Mouse (Mus musculus) liver, adult 2 months (tissue): Measurements from ENCODE around the gene Ly6f. TPM values are rescaled to one million over a fixed set of nuclear protein-coding genes. Genes with fewer than 3 reads are reported as not detected.

Source experiments
- DNase-seq: peaks from one replicate; pipeline ENCODE4 v3.0.0-alpha.2; 2011; ENCODE audit warnings: low read depth, low spot score; ENCODE audit errors: extremely low read depth
- H3K27ac ChIP-seq: fragments of 200-500 bp; replicated peaks from 2 replicates; pipeline ENCODE4 v1.5.1; 2012; ENCODE audit warnings: low read depth, mild to moderate bottlenecking, control low read depth, inconsistent platforms, low read length; ENCODE audit not compliant: insufficient read depth
- H3K27me3 ChIP-seq: fragments of 200-500 bp; 2 replicates; pipeline ENCODE4 v1.6.1; 2012; ENCODE audit warnings: mild to moderate bottlenecking, moderate library complexity, low read length, inconsistent platforms; ENCODE audit not compliant: control insufficient read depth, insufficient read depth
- H3K36me3 ChIP-seq: fragments of 200-500 bp; 2 replicates; pipeline ENCODE4 v1.6.1; 2012; ENCODE audit warnings: low read length, inconsistent platforms; ENCODE audit not compliant: control insufficient read depth, insufficient read depth
- H3K4me1 ChIP-seq: fragments of 200-500 bp; 2 replicates; pipeline ENCODE4 v1.6.1; 2011; ENCODE audit warnings: low read length; ENCODE audit not compliant: control insufficient read depth, insufficient read depth
- H3K4me3 ChIP-seq: fragments of 200-500 bp; 2 replicates; pipeline ENCODE4 v1.5.1; 2011; ENCODE audit warnings: low read depth, mild to moderate bottlenecking, control low read depth, low read length, moderate library complexity; ENCODE audit not compliant: insufficient read depth
- H3K79me2 ChIP-seq: fragments of 200-500 bp; 2 replicates; pipeline ENCODE4 v1.6.1; 2012; ENCODE audit warnings: inconsistent platforms, mild to moderate bottlenecking, low read length, moderate library complexity; ENCODE audit not compliant: control insufficient read depth, insufficient read depth
- H3K9ac ChIP-seq: fragments of 200-500 bp; 2 replicates; pipeline ENCODE4 v1.6.1; 2012; ENCODE audit warnings: low read depth, mild to moderate bottlenecking, control low read depth, inconsistent platforms, low read length
- CTCF ChIP-seq: fragments of 200-500 bp; IDR thresholded peaks from 2 replicates; pipeline ENCODE4 v1.5.1; 2011; ENCODE audit warnings: low read depth, low read length, control low read depth
- POLR2A ChIP-seq: fragments of 200-500 bp; IDR thresholded peaks from 2 replicates; pipeline ENCODE4 v1.6.1; 2011; ENCODE audit warnings: low read length, control low read depth; ENCODE audit not compliant: insufficient read depth; ENCODE audit errors: extremely low read depth
- WGBS: fragments of 180-500 bp; shearing (Covaris S2); methylation state at CpG from one replicate; pipeline ENCODE4 v1.1.7; 2018; 5-methylcytosine and 5-hydroxymethylcytosine counted together
- polyA plus RNA-seq: library from polyadenylated mRNA; depleted of rRNA; stranded (reverse); fragments of >200 nt; gene quantifications from 2 replicates; pipeline ENCODE4 v1.2.3, GENCODE M21; 2012; rRNA removed
- total RNA-seq: library from RNA; depleted of rRNA; stranded (reverse); fragments of >200 nt; gene quantifications from 2 replicates; pipeline ENCODE4 v1.2.3, GENCODE M21; 2014; rRNA removed

Gene Ly6f
- total RNA-seq, result 0.65 TPM in 1 of 2 replicates, not detected in the other
- polyA plus RNA-seq, result 0.15 and 0.40 TPM in 2 replicates

DNA sequence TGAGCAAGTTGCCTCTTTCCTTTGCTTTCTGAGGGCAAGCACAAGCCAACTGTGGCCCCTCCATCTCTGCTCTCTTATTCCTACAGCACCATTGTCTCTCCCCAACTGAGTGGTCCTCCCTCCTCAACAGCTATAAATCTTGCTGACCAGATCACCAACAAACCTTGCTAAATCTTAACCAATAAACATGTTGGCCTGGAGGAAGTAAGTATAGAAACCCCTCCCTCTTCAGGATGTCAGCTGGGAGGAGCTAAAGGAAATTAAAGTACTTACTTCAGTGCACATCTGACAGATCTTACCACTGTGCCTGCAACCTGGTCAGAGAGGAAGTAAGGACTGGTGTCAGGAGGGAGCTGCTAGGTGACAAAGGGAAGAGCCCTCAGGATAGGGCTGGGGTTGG, at the start of gene Ly6f:
Ly6f (plus strand) TSS at position 301 of the 400 bp plus-strand sequence.
- no peak for TF ChIP-seq CTCF
- no peak for TF ChIP-seq POLR2A
- peaks cover 13% of the 10 kb centered on the region for H3K4me1 ChIP-seq
- H3K27ac ChIP-seq, result no peak within 1 kb of the TSS
- no peak for DNase-seq
- no peaks in the 10 kb centered on the region for H3K79me2 ChIP-seq
- H3K36me3 ChIP-seq, result no peaks in the 10 kb centered on the region
- H3K4me3 ChIP-seq, result no peak within 1 kb of the TSS
- H3K27me3 ChIP-seq, result no peaks in the 10 kb centered on the region
- H3K9ac ChIP-seq, result no peak within 1 kb of the TSS

DNA sequence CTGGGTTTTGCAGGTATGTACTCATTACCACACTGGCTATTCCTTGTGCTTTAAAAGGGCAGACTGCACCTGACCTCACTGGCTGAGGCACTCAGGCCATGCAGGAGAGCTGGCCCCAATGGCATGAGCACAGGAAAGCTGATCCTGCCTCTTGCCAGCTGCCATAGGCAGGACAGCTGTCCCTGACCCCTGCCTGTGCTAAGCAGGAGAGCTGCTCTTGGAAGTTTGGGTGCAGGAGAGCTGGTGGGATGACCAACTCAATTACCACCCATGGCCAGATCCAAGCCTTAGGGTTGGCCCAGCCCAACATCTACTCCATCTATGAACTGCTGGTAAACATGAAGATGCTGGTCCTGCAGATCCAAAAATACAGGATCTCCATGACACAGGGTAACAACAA, 46.3 kb upstream of the Ly6f start:
- H3K27ac ChIP-seq, result no peak overlapping the region
- DNase-seq, result no peak
- TF ChIP-seq POLR2A (no peak), CTCF (no peak)
- H3K9ac ChIP-seq, result no peak overlapping the region
- no peaks in the 10 kb centered on the region for H3K27me3 ChIP-seq
- H3K36me3 ChIP-seq, result peaks cover 52% of the 10 kb centered on the region
- peaks cover 15% of the 10 kb centered on the region for H3K4me1 ChIP-seq
- H3K4me3 ChIP-seq, result no peak overlapping the region
- peaks cover 6% of the 10 kb centered on the region; the same call in 1 of the 2 replicates for H3K79me2 ChIP-seq

DNA sequence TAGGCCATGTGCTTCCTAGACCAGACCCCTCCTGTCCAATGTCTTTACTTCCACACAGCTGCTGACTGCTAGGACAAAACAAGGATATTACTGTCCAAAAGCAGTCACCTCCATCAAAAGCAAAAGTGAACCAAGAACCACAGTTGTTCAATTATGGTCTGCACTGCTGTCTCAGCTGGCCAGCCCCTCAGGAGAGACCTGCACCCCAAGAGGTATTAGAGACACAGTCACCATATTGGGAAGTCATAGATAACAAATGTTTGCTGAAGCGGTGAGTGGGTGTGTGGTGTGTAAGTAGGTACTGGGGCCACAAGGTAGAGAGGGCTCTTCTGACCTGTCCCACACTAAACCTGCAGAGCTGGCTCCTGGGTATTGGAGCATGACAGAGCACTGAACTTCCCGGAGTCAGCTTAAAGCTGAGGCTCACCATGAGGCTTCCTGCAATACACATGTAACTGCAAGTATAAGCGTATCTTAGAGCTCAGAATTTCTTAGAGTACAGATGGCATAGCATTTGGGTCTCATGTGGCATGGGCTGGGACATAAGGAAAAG, 30.4 kb upstream of the Ly6f start:
- H3K9ac ChIP-seq, result no peak overlapping the region
- H3K36me3 ChIP-seq, result no peaks in the 10 kb centered on the region
- TF ChIP-seq POLR2A (no peak), CTCF (no peak)
- H3K79me2 ChIP-seq, result no peaks in the 10 kb centered on the region
- no peaks in the 10 kb centered on the region for H3K4me1 ChIP-seq
- WGBS, result 87% methylated on average over 3 of the region's 3 CpGs
- no peak overlapping the region for H3K27ac ChIP-seq
- H3K27me3 ChIP-seq, result no peaks in the 10 kb centered on the region
- no peak for DNase-seq
- no peak overlapping the region for H3K4me3 ChIP-seq

DNA sequence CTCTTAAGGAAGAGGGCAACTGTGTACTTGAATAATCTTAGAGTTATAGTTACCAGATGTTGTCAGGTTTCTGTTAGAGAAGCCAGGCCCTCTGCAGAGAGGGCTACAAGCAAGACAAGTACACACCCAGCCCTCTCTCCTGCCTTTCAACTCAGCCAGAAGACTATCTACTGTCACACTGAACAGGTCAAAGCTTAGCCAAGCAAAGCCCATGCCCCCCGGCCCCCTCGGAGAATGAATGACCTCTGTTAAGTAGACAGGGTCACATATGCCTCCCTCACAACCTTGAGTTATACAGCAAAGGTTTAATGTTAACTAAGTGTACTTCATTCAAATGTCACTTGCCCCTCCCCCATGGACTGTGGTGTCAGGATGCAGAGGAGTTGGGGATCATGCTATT, 27.7 kb upstream of the Ly6f start:
- Histone ChIP-seq H3K4me3 (no peak overlapping the region), H3K4me1 (no peaks in the 10 kb centered on the region), H3K27ac (no peak overlapping the region), H3K9ac (no peak overlapping the region), H3K27me3 (no peaks in the 10 kb centered on the region), H3K79me2 (no peaks in the 10 kb centered on the region), H3K36me3 (no peaks in the 10 kb centered on the region)
- 60% methylated on average over 2 of the region's 2 CpGs for WGBS
- no peak for DNase-seq
- no peak for TF ChIP-seq CTCF
- TF ChIP-seq POLR2A, result no peak

DNA sequence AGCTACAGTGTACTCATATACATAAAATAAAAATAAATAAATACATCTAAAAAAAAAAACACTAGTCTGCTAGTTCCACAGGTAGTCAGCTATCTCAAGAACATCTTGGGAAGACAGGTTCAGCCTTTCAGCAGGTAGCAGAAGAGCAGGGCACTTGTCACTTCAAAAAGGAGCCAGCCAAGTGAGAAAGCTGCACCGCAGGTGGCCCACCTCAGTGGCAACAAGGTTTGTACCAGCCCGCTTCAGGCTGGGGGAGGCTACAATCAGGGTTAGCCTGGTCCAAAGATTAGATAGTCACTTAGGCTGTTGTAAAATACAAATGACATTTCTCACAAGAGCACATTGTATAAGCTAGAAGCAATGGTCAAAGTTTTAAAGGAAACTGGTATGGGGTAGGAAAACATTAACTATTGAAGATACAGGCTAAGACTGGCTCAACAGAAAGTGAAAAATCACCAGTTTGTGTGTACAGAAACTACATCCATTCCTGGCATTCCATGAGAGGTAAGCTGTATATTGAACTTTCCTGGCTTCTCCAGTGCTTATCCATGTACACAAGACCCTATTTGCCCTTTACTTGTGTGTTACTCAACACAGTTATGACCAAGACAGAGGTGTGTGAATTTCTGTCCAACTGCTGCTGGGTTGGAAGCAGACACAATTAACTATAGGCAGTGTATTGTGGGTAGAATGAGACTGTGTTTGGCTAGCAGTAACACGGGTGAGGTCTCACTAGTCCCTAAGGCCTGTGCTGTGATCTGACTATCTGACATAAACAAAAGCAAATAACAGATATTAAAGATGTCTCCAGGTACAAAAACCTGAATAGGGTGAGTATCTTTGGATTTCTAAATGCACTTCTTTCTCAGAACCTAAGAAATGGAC, 25.2 kb upstream of the Ly6f start:
- Histone ChIP-seq H3K4me1 (no peaks in the 10 kb centered on the region), H3K27me3 (no peaks in the 10 kb centered on the region), H3K79me2 (no peaks in the 10 kb centered on the region), H3K27ac (no peak overlapping the region), H3K9ac (no peak overlapping the region), H3K36me3 (no peaks in the 10 kb centered on the region), H3K4me3 (no peak overlapping the region)
- WGBS, result 72% methylated on average over 3 of the region's 3 CpGs
- DNase-seq, result no peak
- TF ChIP-seq POLR2A, result no peak
- TF ChIP-seq CTCF, result no peak

DNA sequence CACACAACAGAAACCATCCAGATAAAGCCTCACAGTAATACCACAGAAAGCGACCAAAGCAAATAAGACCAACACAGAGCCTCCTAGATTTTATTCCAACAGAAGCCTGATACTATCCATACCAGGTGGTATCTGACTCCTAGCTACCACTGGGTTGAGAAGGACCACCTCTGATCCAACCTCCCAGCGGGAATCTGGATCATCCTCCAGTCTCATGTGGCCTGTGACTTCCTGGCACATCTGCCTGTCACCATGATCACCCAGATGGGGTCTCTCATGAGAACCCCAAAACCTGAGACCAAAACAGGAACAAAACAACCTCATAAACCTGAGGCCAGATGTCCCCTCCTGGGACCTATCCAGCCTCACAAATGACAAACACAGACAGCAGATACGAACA, 13.6 kb upstream of the Ly6f start:
- TF ChIP-seq POLR2A (no peak), CTCF (no peak)
- no peak overlapping the region for H3K9ac ChIP-seq
- no peak for DNase-seq
- H3K36me3 ChIP-seq, result no peaks in the 10 kb centered on the region
- H3K79me2 ChIP-seq, result no peaks in the 10 kb centered on the region
- H3K27me3 ChIP-seq, result no peaks in the 10 kb centered on the region
- H3K4me1 ChIP-seq, result no peaks in the 10 kb centered on the region
- no peak overlapping the region for H3K27ac ChIP-seq
- H3K4me3 ChIP-seq, result no peak overlapping the region
- WGBS, result 88% methylated on average over 3 of the region's 3 CpGs
